Mouse (Mus musculus) heart, embryonic 10.5 days (tissue): Measurements from ENCODE around the gene Rep15. TPM values are rescaled to one million over a fixed set of nuclear protein-coding genes. Genes with fewer than 3 reads are reported as not detected.
A peak's percentile ranks its signal among the peaks of the same experiment; 100 is the strongest.

ENCODE experiments used
- DNase-seq: peaks from one replicate; pipeline ENCODE4 v3.0.0-alpha.2; 2017; ENCODE audit warnings: low spot score
- H3K27ac ChIP-seq: fragments of 300-500 bp; sonication (generic); 2 replicates; pipeline ENCODE4 v1.5.1; 2016; ENCODE audit warnings: mild to moderate bottlenecking
- H3K27me3 ChIP-seq: fragments of 300-500 bp; sonication (generic); 2 replicates; pipeline ENCODE4 v1.6.1; 2016; ENCODE audit warnings: mild to moderate bottlenecking; ENCODE audit not compliant: poor library complexity, insufficient read depth, severe bottlenecking
- H3K36me3 ChIP-seq: fragments of 300-500 bp; sonication (generic); 2 replicates; pipeline ENCODE4 v1.6.1; 2016; ENCODE audit warnings: mild to moderate bottlenecking, moderate library complexity
- H3K4me1 ChIP-seq: fragments of 300-500 bp; sonication (generic); 2 replicates; pipeline ENCODE4 v1.6.1; 2016; ENCODE audit warnings: mild to moderate bottlenecking
- H3K4me3 ChIP-seq: fragments of 300-500 bp; sonication (generic); 2 replicates; pipeline ENCODE4 v1.5.1; 2016; ENCODE audit warnings: mild to moderate bottlenecking, moderate library complexity
- H3K9me3 ChIP-seq: fragments of 300-500 bp; sonication (generic); 2 replicates; pipeline ENCODE4 v1.6.1; 2016; ENCODE audit warnings: mild to moderate bottlenecking, moderate library complexity
- WGBS: fragments of 180-500 bp; shearing (Covaris S2); methylation state at CpG from one replicate; pipeline ENCODE4 v1.1.7; 2016; 5-methylcytosine and 5-hydroxymethylcytosine counted together
- polyA plus RNA-seq: library from polyadenylated mRNA; unstranded; fragments of >200 nt; fragmentation: Nextera tagmentation; extraction: Ambion mirVana; gene quantifications from 2 replicates; pipeline ENCODE4 v1.2.1, GENCODE M21; 2016

Rep15 gene
- polyA plus RNA-seq, 1 experiment from 2014 or later = 1.4 TPM

DNA sequence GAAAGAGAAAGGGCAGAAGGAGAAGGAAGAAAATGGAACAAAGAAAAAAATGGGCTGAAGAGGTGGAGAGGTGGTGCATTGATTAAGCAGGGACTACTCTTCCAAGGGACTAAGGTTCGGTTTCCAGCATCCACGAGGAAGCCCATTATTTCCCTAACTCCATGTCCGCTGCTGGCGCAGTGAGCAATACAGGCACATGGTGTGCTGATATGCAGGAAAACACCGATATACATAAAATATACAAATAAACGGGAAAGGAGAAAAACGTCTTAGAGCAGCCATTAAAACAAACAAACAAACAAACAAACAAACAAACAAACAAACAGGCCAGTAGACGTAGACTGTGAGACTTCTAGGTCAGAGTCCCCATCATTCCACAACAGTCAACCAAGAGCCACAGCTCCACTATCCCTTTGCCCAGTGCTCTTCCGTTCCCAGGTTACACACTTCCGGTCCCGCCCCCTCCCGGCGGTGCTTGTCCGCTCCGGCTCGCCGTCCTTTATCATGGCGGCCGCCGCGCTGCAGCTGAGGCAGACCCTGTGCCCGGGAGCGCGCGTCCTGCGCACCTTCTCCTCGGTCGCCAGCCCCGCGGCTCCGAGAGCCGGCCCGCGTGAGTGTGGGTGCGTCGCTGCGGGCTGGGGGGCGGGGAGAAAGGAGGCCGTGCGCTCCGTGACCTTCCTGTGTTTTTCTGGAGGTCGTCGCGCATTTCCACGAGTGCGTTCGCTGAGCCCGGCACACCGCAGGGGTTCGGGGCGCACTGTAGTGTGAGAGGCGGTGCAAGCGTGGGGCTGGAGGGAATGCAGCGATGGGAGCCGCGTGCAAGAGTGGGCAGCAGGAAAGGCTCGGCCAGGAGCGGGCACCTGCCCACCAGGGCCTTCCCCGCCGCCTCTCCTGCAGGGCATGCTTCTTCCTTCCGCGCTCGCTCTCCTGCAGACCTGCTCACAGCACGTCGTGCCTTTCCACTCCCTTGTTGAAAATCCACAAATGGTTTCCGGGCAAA lies 10.2 kb downstream of the Rep15 start, which contains the start of gene Mrps35:
Mrps35 (plus strand) TSS at position 474 of the 1,000 bp plus-strand sequence.
- peak; percentile 94 for DNase-seq
- Histone ChIP-seq H3K4me1 (peaks cover 20% of the 10 kb centered on the region), H3K9me3 (no peaks in the 10 kb centered on the region), H3K27ac (peak within 1 kb of the TSS; percentile 100), H3K4me3 (peak within 1 kb of the TSS; percentile 96), H3K27me3 (no peaks in the 10 kb centered on the region), H3K36me3 (peaks cover 17% of the 10 kb centered on the region)
- 3% methylated on average over 66 of the region's 66 CpGs for WGBS

DNA sequence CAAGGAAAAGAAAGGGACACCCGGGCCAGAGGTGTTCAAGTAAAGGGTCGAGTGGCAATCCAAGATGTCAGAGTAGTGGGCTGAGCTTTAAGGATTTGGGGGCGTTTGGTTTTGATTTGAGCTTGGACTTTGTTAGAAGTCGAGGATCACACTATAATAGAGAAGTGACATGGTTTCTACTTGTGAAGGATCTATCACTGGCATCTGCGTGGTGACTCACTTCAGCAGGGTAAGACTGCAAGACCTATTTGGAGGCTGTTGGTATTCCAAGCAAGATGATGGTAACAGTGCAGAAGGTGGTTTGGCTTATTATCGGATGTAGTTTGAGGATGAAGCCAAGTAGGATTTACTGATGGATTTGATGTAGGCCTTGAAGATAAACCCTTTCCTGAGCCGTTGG lies 11.2 kb downstream of the Rep15 start:
- Histone ChIP-seq H3K4me3 (peak overlapping the region; percentile 96), H3K4me1 (peaks cover 20% of the 10 kb centered on the region), H3K9me3 (no peaks in the 10 kb centered on the region), H3K27ac (peak overlapping the region; percentile 100), H3K27me3 (no peaks in the 10 kb centered on the region), H3K36me3 (peaks cover 27% of the 10 kb centered on the region)
- no peak for DNase-seq
- WGBS = 53% methylated on average over 7 of the region's 7 CpGs

DNA sequence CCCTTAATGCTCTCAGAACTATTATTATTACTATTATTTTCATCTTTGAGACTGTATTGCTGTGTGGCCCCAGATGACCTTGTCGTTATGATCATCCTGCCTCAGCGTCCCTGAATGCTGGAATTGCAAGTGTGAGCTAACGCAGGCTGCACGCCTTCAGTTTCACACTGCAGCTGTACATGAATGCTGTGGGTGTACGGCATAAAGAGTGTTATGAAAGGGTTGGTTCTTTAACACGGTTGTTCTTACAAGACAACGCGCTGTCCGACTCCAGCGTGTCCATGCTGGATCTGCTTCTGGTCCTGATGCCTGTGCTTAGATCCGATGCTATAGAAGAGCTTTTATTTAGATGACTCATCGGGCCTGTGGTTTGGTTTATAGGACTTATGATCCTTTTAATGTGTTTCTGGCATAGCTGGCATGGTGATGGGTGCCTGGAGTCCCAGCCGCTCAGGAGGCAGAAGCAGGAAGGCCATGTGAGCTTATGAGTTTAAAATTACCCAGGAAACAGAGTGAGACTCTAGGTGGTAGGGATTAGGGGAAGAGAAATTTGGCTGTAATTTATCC lies 16.9 kb downstream of the Rep15 start:
- Histone ChIP-seq H3K27ac (no peak overlapping the region), H3K27me3 (no peaks in the 10 kb centered on the region), H3K4me1 (peaks cover 9% of the 10 kb centered on the region; the same call in 1 of the 2 replicates), H3K4me3 (no peak overlapping the region), H3K9me3 (no peaks in the 10 kb centered on the region), H3K36me3 (peaks cover 83% of the 10 kb centered on the region)
- 93% methylated on average over 13 of the region's 13 CpGs for WGBS
- DNase-seq = no peak

DNA sequence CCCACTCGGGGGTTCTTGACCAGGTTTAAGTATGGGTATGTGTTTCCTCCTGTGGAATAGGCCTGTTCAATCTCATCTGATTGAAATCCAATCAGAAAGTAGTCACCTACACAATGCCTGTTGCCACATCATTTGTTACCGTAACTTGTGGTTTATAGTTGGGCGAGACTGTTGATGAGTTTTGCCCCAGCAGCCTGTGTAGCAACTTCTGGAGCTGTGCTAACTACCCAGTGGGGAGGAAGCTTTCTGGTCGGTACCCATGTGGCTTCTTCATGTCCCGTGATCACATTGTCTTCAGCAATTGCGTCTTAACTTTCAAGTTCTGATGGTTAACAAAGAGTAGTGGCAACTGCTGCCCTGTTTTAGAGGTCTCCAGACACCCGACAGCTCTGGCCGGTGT lies 19.3 kb downstream of the Rep15 start:
- WGBS = 94% methylated on average over 8 of the region's 8 CpGs
- H3K27ac ChIP-seq = no peak overlapping the region
- no peak overlapping the region for H3K4me3 ChIP-seq
- no peaks in the 10 kb centered on the region for H3K27me3 ChIP-seq
- DNase-seq = no peak
- peaks cover 97% of the 10 kb centered on the region for H3K36me3 ChIP-seq
- H3K4me1 ChIP-seq = peaks cover 9% of the 10 kb centered on the region; the same call in 1 of the 2 replicates
- no peaks in the 10 kb centered on the region for H3K9me3 ChIP-seq

DNA sequence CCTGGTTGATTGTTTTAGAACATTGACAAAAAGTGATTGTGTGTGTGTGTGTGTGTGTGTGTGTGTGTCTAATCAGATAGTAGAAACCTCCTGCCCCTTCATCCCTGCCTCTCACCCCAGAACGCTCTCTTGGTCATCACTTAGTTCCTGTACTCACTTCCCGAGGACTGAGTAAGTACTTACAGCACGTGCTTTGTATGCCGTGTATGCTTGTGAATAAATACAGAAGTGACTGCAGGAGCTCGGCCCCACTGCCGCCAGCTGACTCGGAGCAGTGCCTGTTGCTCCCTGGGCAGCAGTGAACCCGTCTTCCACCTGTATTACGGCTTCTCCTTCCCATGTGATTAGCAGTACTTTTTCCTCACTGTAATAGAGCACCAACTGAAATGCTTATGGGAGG lies 20.1 kb downstream of the Rep15 start:
- WGBS = 92% methylated on average over 9 of the region's 9 CpGs
- H3K9me3 ChIP-seq = no peaks in the 10 kb centered on the region
- peaks cover 97% of the 10 kb centered on the region for H3K36me3 ChIP-seq
- H3K27me3 ChIP-seq = no peaks in the 10 kb centered on the region
- no peak overlapping the region for H3K4me3 ChIP-seq
- H3K27ac ChIP-seq = no peak overlapping the region
- peaks cover 9% of the 10 kb centered on the region; the same call in 1 of the 2 replicates for H3K4me1 ChIP-seq
- no peak for DNase-seq

DNA sequence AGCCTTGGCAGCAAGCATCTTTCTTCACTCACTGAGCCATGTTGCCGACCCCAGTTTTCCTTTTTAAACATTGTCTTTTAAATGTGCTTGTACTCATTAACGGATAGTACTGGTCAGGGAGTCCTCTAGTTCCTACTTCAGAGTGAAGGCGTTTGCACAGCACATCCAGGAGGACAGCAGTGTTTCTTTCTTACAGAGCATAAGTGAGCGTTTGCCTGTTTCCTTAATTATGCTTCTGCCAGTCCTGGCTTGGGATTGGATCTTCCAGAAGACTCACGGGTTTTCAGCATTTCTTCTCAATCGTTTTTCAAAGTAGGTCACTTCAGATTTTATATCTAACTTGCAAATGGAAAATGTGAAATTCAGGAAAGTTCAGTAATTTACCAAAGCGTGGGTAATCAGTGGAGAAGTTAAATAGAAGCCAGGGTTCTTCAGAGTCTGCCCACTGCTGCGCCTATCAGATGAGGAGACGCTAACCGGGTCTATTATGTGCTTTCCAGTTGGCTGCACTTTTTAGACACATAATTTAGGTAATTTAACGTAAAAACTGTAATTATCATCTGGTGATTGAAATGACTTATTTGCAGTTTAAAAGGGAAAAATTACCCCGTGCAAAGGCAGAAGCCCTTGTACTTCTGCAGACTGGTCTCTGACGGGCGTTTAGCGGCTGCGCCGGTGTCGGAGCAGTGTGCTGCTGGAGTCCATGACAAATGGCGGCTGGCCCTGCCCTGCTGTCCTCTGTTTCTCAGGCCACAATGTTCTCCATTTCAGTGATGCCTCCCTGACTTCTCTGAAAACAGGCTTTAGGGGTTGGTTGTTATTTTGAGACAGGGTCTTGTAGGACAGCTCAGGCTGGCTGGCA lies 21.6 kb downstream of the Rep15 start:
- Histone ChIP-seq H3K36me3 (peaks cover 91% of the 10 kb centered on the region), H3K27me3 (no peaks in the 10 kb centered on the region), H3K4me1 (peaks cover 9% of the 10 kb centered on the region; the same call in 1 of the 2 replicates), H3K9me3 (no peaks in the 10 kb centered on the region), H3K4me3 (no peak overlapping the region), H3K27ac (no peak overlapping the region)
- no peak for DNase-seq
- 90% methylated on average over 19 of the region's 19 CpGs for WGBS

DNA sequence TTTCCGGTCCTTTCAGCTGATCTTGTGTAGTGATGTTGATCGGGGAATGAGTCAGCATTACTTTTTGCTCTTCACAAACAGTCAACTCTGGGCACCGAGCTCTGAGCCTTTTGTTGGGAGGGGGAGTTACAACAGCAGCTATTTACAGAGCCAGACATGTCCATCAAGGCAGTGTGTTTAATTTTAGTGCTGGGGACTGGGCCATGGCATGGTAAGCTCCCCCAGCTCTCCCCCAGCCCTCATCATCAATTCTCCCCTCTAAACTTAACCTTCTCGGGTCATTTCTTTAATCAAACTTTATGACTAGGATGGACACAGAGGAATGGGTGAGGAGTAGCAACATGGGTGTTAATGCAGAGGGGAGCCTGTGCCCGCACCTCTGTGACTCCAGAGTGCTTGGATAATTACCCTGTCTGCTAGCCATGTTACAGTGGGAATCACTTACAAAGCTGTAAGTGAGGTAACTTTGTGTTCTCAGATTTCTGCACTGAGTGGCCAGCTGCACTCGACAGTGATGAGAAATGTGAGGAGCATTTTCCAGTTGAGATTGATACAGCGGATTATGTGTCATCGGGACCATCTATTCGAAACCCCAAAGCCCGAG lies 23.1 kb downstream of the Rep15 start:
- Histone ChIP-seq H3K27ac (no peak overlapping the region), H3K27me3 (no peaks in the 10 kb centered on the region), H3K4me1 (peaks cover 9% of the 10 kb centered on the region; the same call in 1 of the 2 replicates), H3K4me3 (no peak overlapping the region), H3K9me3 (no peaks in the 10 kb centered on the region), H3K36me3 (peaks cover 90% of the 10 kb centered on the region)
- no peak for DNase-seq
- WGBS = 80% methylated on average over 10 of the region's 10 CpGs

DNA sequence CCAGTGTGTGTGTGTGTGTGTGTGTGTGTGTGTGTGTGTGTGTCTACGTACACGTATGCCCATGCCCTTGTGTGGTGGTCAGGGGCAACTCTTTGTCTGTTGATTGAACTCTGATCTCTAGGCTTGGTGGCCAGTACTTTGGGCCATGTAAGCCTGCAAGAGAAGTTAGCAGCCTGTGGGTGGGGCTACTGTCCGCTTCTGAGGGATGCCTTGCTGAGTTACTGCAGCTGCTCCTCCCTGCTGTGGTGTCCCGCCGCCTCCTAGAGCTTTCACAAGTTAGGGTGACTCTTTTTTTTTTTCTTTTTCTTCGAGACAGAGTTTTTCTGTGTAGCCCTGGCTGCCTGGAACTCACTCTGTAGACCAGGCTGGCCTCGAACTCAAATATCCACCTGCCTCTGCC lies 26.9 kb downstream of the Rep15 start:
- WGBS = 60% methylated on average over 7 of the region's 7 CpGs
- DNase-seq = no peak
- no peaks in the 10 kb centered on the region for H3K9me3 ChIP-seq
- no peak overlapping the region for H3K27ac ChIP-seq
- peaks cover 7% of the 10 kb centered on the region; the same call in 1 of the 2 replicates for H3K4me1 ChIP-seq
- peaks cover 85% of the 10 kb centered on the region for H3K36me3 ChIP-seq
- H3K4me3 ChIP-seq = no peak overlapping the region
- H3K27me3 ChIP-seq = no peaks in the 10 kb centered on the region

DNA sequence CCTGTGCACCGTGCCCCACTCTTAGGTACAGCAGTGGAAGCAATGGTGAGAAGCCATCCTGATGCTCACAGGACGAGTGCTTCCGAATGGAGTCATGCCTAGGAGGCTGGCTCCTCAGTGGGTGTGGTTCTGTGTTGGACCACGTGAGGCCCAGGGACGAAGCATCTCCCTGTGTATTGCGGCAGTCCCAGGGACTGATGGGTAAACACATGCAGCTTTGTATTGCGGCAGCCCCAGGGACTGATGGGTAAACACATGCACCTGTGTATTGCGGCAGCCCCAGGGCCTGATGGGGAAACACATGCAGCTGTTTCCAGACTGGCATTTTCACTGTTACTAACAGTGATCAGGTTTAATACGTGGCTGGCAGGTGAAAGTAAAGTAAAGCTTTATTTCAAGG lies 29.2 kb downstream of the Rep15 start:
- H3K36me3 ChIP-seq = peaks cover 80% of the 10 kb centered on the region

DNA sequence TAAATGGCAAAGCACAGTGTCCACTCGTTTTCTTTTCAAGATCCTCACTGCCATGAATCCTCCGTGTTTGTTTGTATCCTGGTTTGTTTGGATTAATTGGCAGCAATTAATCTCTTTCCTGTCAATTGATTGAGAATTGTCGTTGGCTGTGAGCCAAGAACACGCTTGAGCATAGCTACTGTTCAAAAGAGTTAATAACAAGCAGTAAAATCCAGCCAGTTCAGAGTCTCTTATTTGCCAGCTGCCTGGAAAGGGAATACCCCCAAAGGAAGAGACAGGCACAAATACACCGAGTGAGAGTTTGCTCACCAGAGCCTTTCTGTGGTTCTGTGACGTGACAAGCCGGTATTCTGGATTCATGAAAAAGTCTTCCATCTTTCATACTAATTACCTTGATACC lies 29.6 kb downstream of the Rep15 start:
- no peak for DNase-seq
- Histone ChIP-seq H3K4me3 (no peak overlapping the region), H3K9me3 (no peaks in the 10 kb centered on the region), H3K27ac (no peak overlapping the region), H3K27me3 (no peaks in the 10 kb centered on the region), H3K4me1 (no peaks in the 10 kb centered on the region), H3K36me3 (peaks cover 80% of the 10 kb centered on the region)
- WGBS = 86% methylated on average over 7 of the region's 7 CpGs

More for the DNA sequence above, 29.2 kb downstream of the Rep15 start:
- H3K4me1 ChIP-seq = no peaks in the 10 kb centered on the region
- H3K4me3 ChIP-seq = no peak overlapping the region
- H3K27me3 ChIP-seq = no peaks in the 10 kb centered on the region
- whole genome bisulfite sequencing = 92% methylated on average over 9 of the region's 9 CpGs
- no peak overlapping the region for H3K27ac ChIP-seq
- no peak for DNase-seq
- H3K9me3 ChIP-seq = no peaks in the 10 kb centered on the region

DNA sequence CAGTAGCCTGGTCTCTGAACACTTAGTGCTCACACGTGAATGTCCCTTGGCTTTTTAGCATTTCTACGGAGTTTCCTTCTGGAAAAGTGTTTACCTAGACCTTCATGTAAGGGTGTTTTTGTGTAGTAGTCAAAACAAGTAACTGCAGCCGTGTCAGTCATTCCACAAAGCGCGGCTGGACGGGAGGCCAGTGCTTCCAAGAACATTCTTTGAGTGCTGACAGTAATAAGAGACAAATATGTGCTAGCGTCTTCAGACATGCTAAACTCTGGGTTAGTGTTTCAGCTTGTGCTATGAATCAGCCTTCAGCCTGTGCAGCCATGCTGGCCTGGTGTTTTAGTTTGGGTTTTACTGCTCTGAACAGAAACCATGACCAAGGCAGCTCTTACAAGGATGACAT lies 30.3 kb downstream of the Rep15 start:
- WGBS = 90% methylated on average over 7 of the region's 7 CpGs
- H3K27me3 ChIP-seq = no peaks in the 10 kb centered on the region
- DNase-seq = no peak
- no peak overlapping the region for H3K4me3 ChIP-seq
- no peaks in the 10 kb centered on the region for H3K4me1 ChIP-seq
- no peaks in the 10 kb centered on the region for H3K9me3 ChIP-seq
- H3K36me3 ChIP-seq = peaks cover 82% of the 10 kb centered on the region
- no peak overlapping the region for H3K27ac ChIP-seq

DNA sequence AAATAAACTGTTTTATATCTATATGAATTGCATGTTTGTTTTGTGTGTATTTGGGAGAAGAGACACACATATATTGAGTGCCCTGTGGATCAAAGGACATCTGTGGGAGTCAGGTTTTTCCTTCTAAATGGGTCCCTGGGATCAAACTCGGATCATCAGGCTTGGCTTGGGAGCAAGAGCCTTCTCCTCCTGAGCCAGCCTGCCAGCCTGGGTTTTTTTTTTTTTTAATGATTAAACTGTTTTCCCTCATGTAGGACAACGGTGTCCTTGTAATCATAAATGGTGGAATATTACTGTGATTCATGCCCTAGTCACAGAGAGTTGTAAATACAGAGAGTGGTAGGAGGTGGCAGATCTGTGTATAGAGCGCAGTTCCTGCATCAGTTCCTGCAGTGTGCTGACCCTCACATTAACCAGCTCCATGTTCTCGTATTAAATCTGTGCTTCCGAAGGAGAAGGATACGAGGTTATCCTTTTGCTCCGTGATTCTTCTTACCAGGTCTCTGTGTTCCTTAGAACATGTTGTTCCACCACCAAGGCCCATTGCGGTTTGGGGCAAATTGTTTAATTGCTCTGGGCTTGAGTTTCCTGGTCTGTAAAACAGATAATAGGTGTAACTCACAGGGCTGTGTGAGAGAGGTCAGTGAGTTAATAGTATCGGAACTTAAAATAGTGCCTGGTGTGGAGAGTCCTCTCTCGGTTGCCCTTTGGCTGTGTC lies 32.0 kb downstream of the Rep15 start:
- Histone ChIP-seq H3K36me3 (peaks cover 76% of the 10 kb centered on the region), H3K4me1 (no peaks in the 10 kb centered on the region), H3K9me3 (no peaks in the 10 kb centered on the region), H3K4me3 (no peak overlapping the region), H3K27me3 (no peaks in the 10 kb centered on the region), H3K27ac (no peak overlapping the region)
- 87% methylated on average over 10 of the region's 10 CpGs for WGBS
- DNase-seq = no peak
